Mouse (Mus musculus) Patski (cell line): Measurements from ENCODE around the gene Tbl1xr1. TPM values are rescaled to one million over a fixed set of nuclear protein-coding genes. Genes with fewer than 3 reads are reported as not detected.

Experiments
- ATAC-seq: fragments of 100-300 bp; one replicate; pipeline ENCODE4 v1.8.0; 2021
- CTCF ChIA-PET: fragments of 350-600 bp; sonication (Branson Sonifier 250); formaldehyde crosslinking; loops from one replicate; lab custom pipeline; 2022; ENCODE audit warnings: inconsistent platforms; lab: Charles Lee
- POLR2A ChIA-PET: fragments of 350-600 bp; sonication (Branson Sonifier 250); formaldehyde crosslinking; loops from one replicate; lab custom pipeline; 2022; ENCODE audit warnings: antibody characterized with exemption, inconsistent platforms; lab: Charles Lee
- DNase-seq: peaks from one replicate; pipeline ENCODE4 v3.0.0-alpha.2; 2011; ENCODE audit warnings: low read depth, low spot score
- H3K27me3 ChIP-seq: fragments of 371-371 bp; one replicate; pipeline ENCODE4 v1.5.1; 2021
- CTCF ChIP-seq: fragments of 100-300 bp; IDR thresholded peaks from one replicate; pipeline ENCODE4 v1.5.1; 2021
- in situ Hi-C: fragments of 300-500 bp; cut with MboI; formaldehyde crosslinking; loops from 3 replicates; pipeline ENCODE4 v1.11.1; 2018; ENCODE audit warnings: low pct_unique_long_range_greater_than_20kb, mixed read lengths
- polyA plus RNA-seq: library from polyadenylated mRNA; unstranded; gene quantifications from one replicate; pipeline ENCODE4 v1.2.3, GENCODE M21; 2021

Gene Tbl1xr1
- polyA plus RNA-seq, 1 experiment from 2014 or later = 36.5 TPM

GRCm38 (mm10) chr3:22137793-22138579 lies 61.5 kb downstream of the Tbl1xr1 start:
- in situ Hi-C loops = no loop called here
- DNase-seq (no peak), ATAC-seq (no peak)
- ChIA-PET POLR2A (interaction anchor here (1.0 kb wide), 1 partner anchor 10 kb away, joined by 3 read pairs; no protein-coding TSS in a partner anchor), CTCF (interaction anchor here (1.2 to 2.4 kb wide), 5 partner anchors 9 to 60 kb away, joined by 3 to 9 read pairs (median 4); no protein-coding TSS in a partner anchor)
- TF ChIP-seq CTCF = no peak
- H3K27me3 ChIP-seq = no peaks in the 10 kb centered on the region

- ATAC-seq (no peak), DNase-seq (no peak)
- no peak for TF ChIP-seq CTCF
- in situ Hi-C loops = no loop called here
- H3K27me3 ChIP-seq = no peaks in the 10 kb centered on the region
- ChIA-PET CTCF (interaction anchor here (1.3 to 2.4 kb wide), 3 partner anchors 9 to 52 kb away, joined by 5 to 9 read pairs (median 6); no protein-coding TSS in a partner anchor), POLR2A (no interaction called here)
Measured at GRCm38 (mm10) chr3:22138580-22139099, 62.2 kb downstream of the Tbl1xr1 start.

DNA sequence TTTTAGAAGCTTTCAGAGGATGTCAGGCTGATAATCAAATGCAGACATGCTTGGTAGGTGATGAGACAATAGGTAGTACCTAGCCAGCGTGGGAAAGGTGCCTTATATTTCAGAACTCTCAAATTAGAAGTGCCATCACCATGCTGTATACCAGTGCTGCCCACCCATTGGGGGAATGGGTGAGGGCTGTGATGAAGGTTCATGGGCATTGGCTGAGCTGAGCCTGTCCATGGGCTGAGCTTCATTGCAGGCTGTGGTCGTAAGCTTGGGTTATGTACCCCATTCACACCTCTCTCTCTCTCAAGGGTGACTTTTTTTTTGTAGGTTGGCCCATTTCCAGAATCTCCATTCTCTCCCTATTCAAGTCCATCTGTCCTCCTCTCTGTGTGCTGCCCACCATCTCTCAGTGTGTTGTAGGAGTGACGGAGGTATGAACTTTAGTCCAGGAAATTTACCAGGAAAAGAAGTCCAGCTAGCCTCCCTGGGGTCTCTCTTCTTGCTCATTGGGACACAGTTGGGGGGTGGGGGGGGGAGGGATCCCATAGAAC lies 63.7 kb downstream of the Tbl1xr1 start:
- DNase-seq (no peak), ATAC-seq (no peak)
- ChIA-PET CTCF (interaction anchor here (1.0 to 4.6 kb wide), 4 partner anchors 9 to 19 kb away, joined by 3 to 24 read pairs (median 6); no protein-coding TSS in a partner anchor), POLR2A (interaction anchor here (0.8 to 1.7 kb wide), 2 partner anchors 10 to 167 kb away, joined by 3 to 5 read pairs; no protein-coding TSS in a partner anchor)
- H3K27me3 ChIP-seq = no peaks in the 10 kb centered on the region
- no peak for TF ChIP-seq CTCF
- in situ Hi-C loops = loop anchor here (10.0 kb wide), 1 partner anchor 1485 kb away; no protein-coding TSS in a partner anchor

- no peak for TF ChIP-seq CTCF
- ATAC-seq (no peak), DNase-seq (no peak)
- no peaks in the 10 kb centered on the region for H3K27me3 ChIP-seq
- POLR2A ChIA-PET = interaction anchor here (1.1 kb wide), 1 partner anchor 65 kb away, joined by 3 read pairs; no protein-coding TSS in a partner anchor
- CTCF ChIA-PET = interaction anchor here (1.0 to 4.6 kb wide), 6 partner anchors 9 to 64 kb away, joined by 3 to 24 read pairs (median 9); no protein-coding TSS in a partner anchor
- in situ Hi-C loops = loop anchor here (10.0 kb wide), 1 partner anchor 1487 kb away; no protein-coding TSS in a partner anchor
Measured at GRCm38 (mm10) chr3:22141984-22142719, 65.7 kb downstream of the Tbl1xr1 start.

GRCm38 (mm10) chr3:22142846-22143641 lies 66.6 kb downstream of the Tbl1xr1 start:
- DNase-seq (no peak), ATAC-seq (no peak)
- CTCF ChIA-PET = interaction anchor here (0.8 to 4.6 kb wide), 26 partner anchors 11 to 1489 kb away, joined by 3 to 24 read pairs (median 4); no protein-coding TSS in a partner anchor
- in situ Hi-C loops = loop anchor here (10.0 kb wide), 1 partner anchor 1488 kb away; no protein-coding TSS in a partner anchor
- no peaks in the 10 kb centered on the region for H3K27me3 ChIP-seq
- peak; percentile 60 for TF ChIP-seq CTCF
- POLR2A ChIA-PET = interaction anchor here (0.6 to 1.1 kb wide), 3 partner anchors 65 to 353 kb away, joined by 3 to 4 read pairs (median 3); no protein-coding TSS in a partner anchor

- ChIA-PET POLR2A (no interaction called here), CTCF (interaction anchor here (0.8 to 4.6 kb wide), 25 partner anchors 10 to 1490 kb away, joined by 3 to 24 read pairs (median 3); no protein-coding TSS in a partner anchor)
- ATAC-seq = no peak
- in situ Hi-C loops = loop anchor here (10.0 kb wide), 1 partner anchor 1489 kb away; no protein-coding TSS in a partner anchor
- H3K27me3 ChIP-seq = no peaks in the 10 kb centered on the region
- no peak for DNase-seq
- peak; percentile 70 for TF ChIP-seq CTCF
Measured at GRCm38 (mm10) chr3:22144255-22144654, 67.8 kb downstream of the Tbl1xr1 start.

- ATAC-seq (no peak), DNase-seq (no peak)
- in situ Hi-C loops = loop anchor here (10.0 kb wide), 1 partner anchor 1493 kb away; no protein-coding TSS in a partner anchor
- TF ChIP-seq CTCF = peak; percentile 61
- CTCF ChIA-PET = interaction anchor here (1.1 to 1.2 kb wide), 2 partner anchors 27 to 70 kb away, joined by 3 read pairs; no protein-coding TSS in a partner anchor
- H3K27me3 ChIP-seq = no peaks in the 10 kb centered on the region
- POLR2A ChIA-PET = interaction anchor here (0.7 kb wide), 1 partner anchor 16 kb away, joined by 5 read pairs; no protein-coding TSS in a partner anchor
Measured at GRCm38 (mm10) chr3:22147433-22147927, 71.0 kb downstream of the Tbl1xr1 start.

- CTCF ChIA-PET = interaction anchor here (0.8 to 1.7 kb wide), 6 partner anchors 8 to 71 kb away, joined by 3 to 8 read pairs (median 3); no protein-coding TSS in a partner anchor
- DNase-seq (peak; percentile 28), ATAC-seq (peak; percentile 44)
- in situ Hi-C loops = loop anchor here (10.0 kb wide), 1 partner anchor 1494 kb away; no protein-coding TSS in a partner anchor
- TF ChIP-seq CTCF = no peak
- POLR2A ChIA-PET = interaction anchor here (0.6 to 1.2 kb wide), 2 partner anchors 12 to 212 kb away, joined by 3 read pairs; no protein-coding TSS in a partner anchor
- H3K27me3 ChIP-seq = no peaks in the 10 kb centered on the region
Measured at GRCm38 (mm10) chr3:22148306-22148932, 72.0 kb downstream of the Tbl1xr1 start.
